Mouse (Mus musculus) neural tube, embryonic 12.5 days (tissue): ENCODE measurements at regions not wholly inside any gene's neighbourhood (a gene's known extent, or its start where the extent isn't known, plus 50 kb on each side); places are given as distances from the start of the nearest gene placed in this dataset.

Source experiments
- ATAC-seq: fragments of 200-750 bp; cut with Nextera tagmentation; 2 replicates; pipeline ENCODE4 v1.8.0; 2017; ENCODE audit warnings: low read depth, mild to moderate bottlenecking, moderate TSS enrichment, moderate library complexity; ENCODE audit not compliant: low FRiP score
- H3K27ac ChIP-seq: fragments of 300-500 bp; sonication (generic); 2 replicates; pipeline ENCODE4 v1.5.1; 2016
- H3K27me3 ChIP-seq: fragments of 300-500 bp; sonication (generic); replicated peaks from 2 replicates; pipeline ENCODE4 v1.6.1; 2016; ENCODE audit warnings: mild to moderate bottlenecking
- H3K36me3 ChIP-seq: fragments of 300-500 bp; sonication (generic); 2 replicates; pipeline ENCODE4 v1.6.1; 2016; ENCODE audit warnings: mild to moderate bottlenecking
- H3K4me1 ChIP-seq: fragments of 300-500 bp; sonication (generic); 2 replicates; pipeline ENCODE4 v1.6.1; 2016
- H3K4me2 ChIP-seq: fragments of 300-500 bp; sonication (generic); replicated peaks from 2 replicates; pipeline ENCODE4 v1.6.1; 2016; ENCODE audit warnings: mild to moderate bottlenecking
- H3K4me3 ChIP-seq: fragments of 300-500 bp; sonication (generic); 2 replicates; pipeline ENCODE4 v1.5.1; 2016
- H3K9ac ChIP-seq: fragments of 300-500 bp; sonication (generic); 2 replicates; pipeline ENCODE4 v1.6.1; 2016; ENCODE audit warnings: mild to moderate bottlenecking
- H3K9me3 ChIP-seq: fragments of 300-500 bp; sonication (generic); 2 replicates; pipeline ENCODE4 v1.6.1; 2016; ENCODE audit warnings: mild to moderate bottlenecking
- WGBS: fragments of 180-500 bp; shearing (Covaris S2); methylation state at CpG from one replicate; pipeline ENCODE4 v1.1.7; 2016; 5-methylcytosine and 5-hydroxymethylcytosine counted together

DNA sequence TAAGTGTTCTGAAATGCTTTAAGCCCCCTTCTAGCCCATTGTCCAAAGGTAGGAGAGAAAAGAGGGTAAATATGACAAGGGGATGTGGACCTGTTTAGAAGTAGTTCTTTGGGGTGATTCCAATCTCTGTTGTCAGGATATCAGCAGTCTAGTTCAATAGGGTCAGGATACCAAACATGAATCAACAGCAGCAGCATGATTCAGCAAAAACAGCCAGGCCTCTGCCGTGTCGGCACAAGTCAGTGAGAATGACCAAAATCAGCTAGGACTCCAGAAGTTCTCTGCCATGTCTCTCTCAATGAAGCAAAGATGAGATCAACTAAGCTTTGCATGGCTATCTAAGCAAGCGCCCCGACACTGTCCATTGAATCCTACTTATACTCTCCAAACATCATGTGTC is 97.5 kb upstream of the Peli1 start:
- 96% methylated on average over 4 of the region's 4 CpGs for WGBS
- Histone ChIP-seq H3K4me2 (no peak overlapping the region), H3K9ac (no peak overlapping the region), H3K36me3 (no peaks in the 10 kb centered on the region), H3K4me3 (no peak overlapping the region), H3K9me3 (no peaks in the 10 kb centered on the region), H3K4me1 (no peaks in the 10 kb centered on the region), H3K27me3 (no peaks in the 10 kb centered on the region), H3K27ac (no peak overlapping the region)
- no peak for ATAC-seq

DNA sequence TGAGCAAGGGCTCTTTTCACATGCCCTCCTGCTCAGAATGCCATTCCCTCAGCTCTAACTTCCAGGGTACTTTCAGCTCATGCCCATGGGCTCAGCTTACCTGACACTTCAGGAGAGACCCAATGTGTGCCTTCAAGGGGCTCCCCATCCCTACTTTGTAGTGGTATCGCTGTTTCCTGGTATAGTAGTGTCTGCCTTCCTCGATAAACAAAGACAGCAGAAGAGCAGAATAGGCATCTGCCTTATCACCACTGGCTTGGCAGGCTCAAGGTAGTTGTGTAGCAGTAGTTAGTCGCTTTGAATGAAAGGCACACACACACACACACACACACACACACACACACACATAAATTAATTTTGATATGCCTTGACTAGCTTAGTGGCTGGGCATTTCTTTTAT is 89.7 kb upstream of the Peli1 start:
- Histone ChIP-seq H3K4me2 (no peak overlapping the region), H3K9me3 (no peaks in the 10 kb centered on the region), H3K27ac (no peak overlapping the region), H3K36me3 (no peaks in the 10 kb centered on the region), H3K27me3 (no peaks in the 10 kb centered on the region), H3K4me1 (no peaks in the 10 kb centered on the region), H3K9ac (no peak overlapping the region), H3K4me3 (no peak overlapping the region)
- 86% methylated on average over 3 of the region's 3 CpGs for WGBS
- no peak for ATAC-seq

- no peaks in the 10 kb centered on the region for H3K27me3 ChIP-seq
- no peaks in the 10 kb centered on the region for H3K4me1 ChIP-seq
- no peak for ATAC-seq
- H3K4me2 ChIP-seq: no peak overlapping the region
- H3K9me3 ChIP-seq: no peaks in the 10 kb centered on the region
- H3K36me3 ChIP-seq: no peaks in the 10 kb centered on the region
- H3K4me3 ChIP-seq: no peak overlapping the region
- no peak overlapping the region for H3K27ac ChIP-seq
- 94% methylated on average over 5 of the region's 5 CpGs for WGBS
- no peak overlapping the region for H3K9ac ChIP-seq
Measured at GRCm38 (mm10) chr11:21007222-21007621, 83.9 kb upstream of the Peli1 start.

DNA sequence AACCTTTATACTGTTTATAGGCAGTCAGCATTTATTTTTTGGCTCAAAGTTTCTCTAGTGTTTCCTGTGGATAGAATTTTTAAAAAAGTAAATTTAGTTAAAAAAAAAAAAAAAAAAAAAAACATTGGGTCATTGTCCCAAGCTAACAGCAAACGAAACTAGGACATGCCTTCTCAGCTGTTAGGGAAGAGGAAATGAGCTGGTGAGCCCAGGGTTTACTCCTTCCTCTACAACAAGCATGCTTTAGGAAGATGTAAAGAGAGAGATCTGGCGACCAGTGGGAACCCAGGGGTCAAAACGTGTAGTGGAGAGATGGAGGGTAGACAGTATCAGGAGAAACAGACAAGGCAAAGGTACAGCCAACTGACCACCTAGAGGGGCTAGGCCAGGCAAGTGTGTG is 81.6 kb upstream of the Peli1 start:
- WGBS: 89% methylated on average over 3 of the region's 3 CpGs
- no peaks in the 10 kb centered on the region for H3K4me1 ChIP-seq
- H3K9ac ChIP-seq: no peak overlapping the region
- no peaks in the 10 kb centered on the region for H3K36me3 ChIP-seq
- no peak for ATAC-seq
- no peak overlapping the region for H3K4me2 ChIP-seq
- H3K9me3 ChIP-seq: no peaks in the 10 kb centered on the region
- H3K27ac ChIP-seq: no peak overlapping the region
- no peaks in the 10 kb centered on the region for H3K27me3 ChIP-seq
- H3K4me3 ChIP-seq: no peak overlapping the region

GRCm38 (mm10) chr11:21010867-21011266 is 80.2 kb upstream of the Peli1 start:
- Histone ChIP-seq H3K36me3 (no peaks in the 10 kb centered on the region), H3K4me1 (no peaks in the 10 kb centered on the region), H3K27ac (no peak overlapping the region), H3K9ac (no peak overlapping the region), H3K4me3 (no peak overlapping the region), H3K9me3 (no peaks in the 10 kb centered on the region), H3K27me3 (no peaks in the 10 kb centered on the region), H3K4me2 (no peak overlapping the region)
- 24% methylated on average over 7 of the region's 7 CpGs for WGBS
- peak; percentile 75; the same call in 1 of the 2 replicates for ATAC-seq

DNA sequence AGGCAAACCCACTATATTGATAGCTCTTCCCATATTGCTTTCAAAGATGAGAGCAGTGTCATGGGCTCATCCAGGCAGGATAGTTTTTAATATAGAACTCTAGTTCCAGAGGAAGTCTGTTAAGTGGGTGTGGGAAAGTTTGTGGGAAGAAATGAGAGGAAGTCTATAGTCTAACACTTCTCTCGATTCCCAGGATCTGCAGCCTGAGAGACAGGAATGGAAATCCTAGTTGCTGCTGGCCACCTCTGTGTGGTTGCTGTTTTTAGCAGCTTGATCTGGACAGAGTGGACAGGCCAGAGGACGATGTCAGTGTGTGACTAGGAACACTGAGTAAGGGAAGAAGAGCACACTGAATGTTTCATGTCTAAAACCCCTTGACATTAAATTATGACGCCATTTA is 76.8 kb upstream of the Peli1 start:
- Histone ChIP-seq H3K36me3 (no peaks in the 10 kb centered on the region), H3K9ac (no peak overlapping the region), H3K4me3 (no peak overlapping the region), H3K9me3 (no peaks in the 10 kb centered on the region), H3K27ac (no peak overlapping the region), H3K4me2 (no peak overlapping the region), H3K27me3 (no peaks in the 10 kb centered on the region), H3K4me1 (peaks cover 9% of the 10 kb centered on the region; the same call in 1 of the 2 replicates)
- 70% methylated on average over 3 of the region's 3 CpGs for WGBS
- no peak for ATAC-seq

DNA sequence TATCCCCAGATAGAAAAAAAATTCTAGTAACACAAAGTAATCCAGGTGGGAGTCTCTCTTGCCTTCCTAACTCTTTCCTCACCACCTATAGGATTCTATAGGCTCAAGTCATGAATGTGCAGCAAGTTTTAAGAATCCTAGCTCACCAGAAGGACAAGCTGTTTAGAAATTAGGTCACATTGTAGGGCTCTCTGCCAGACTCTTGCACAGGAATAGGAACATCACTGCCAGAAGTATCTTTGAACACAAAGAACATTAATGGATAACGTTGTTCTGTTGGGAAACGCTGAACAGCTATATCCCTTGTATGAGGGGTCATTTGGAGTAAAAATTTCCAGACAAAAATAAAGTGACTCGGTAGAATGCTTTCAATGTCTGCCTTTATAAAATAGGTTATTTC is 75.6 kb upstream of the Peli1 start:
- Histone ChIP-seq H3K27ac (no peak overlapping the region), H3K4me1 (peaks cover 9% of the 10 kb centered on the region; the same call in 1 of the 2 replicates), H3K36me3 (no peaks in the 10 kb centered on the region), H3K9ac (no peak overlapping the region), H3K27me3 (no peaks in the 10 kb centered on the region), H3K4me3 (no peak overlapping the region), H3K9me3 (no peaks in the 10 kb centered on the region), H3K4me2 (no peak overlapping the region)
- no peak for ATAC-seq
- WGBS: 89% methylated on average over 3 of the region's 3 CpGs

DNA sequence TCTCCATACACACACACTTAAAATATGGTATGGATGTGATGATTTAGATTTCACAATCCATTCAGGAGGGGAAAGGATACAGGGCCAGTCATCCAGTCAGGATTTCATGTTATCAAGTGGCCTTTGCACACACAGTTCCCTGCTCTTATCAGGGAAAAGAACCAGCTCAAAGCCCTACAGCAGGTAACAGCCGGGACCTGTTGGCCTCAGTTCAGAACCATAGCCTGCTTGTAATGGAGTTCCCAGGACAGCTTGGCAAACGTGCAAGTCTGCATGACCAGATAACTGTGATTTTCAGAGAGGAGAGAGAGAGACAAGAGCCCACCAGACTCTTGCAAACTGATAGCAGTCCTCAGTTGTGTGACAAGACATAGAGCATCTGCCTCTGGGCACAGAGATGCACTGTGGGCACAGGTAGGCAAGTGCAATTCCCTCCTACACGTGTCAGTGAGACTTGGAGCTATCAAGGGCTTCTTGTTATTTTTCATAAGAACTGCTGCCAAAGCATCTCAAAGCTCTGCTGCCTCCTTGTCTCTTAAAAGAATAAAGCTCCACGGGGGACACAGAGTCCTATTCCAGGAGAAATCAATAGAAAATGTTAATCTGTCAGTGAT is 74.9 kb upstream of the Peli1 start:
- no peak overlapping the region for H3K27ac ChIP-seq
- H3K9me3 ChIP-seq: no peaks in the 10 kb centered on the region
- no peak overlapping the region for H3K4me2 ChIP-seq
- no peaks in the 10 kb centered on the region for H3K36me3 ChIP-seq
- peaks cover 9% of the 10 kb centered on the region; the same call in 1 of the 2 replicates for H3K4me1 ChIP-seq
- H3K4me3 ChIP-seq: no peak overlapping the region
- H3K27me3 ChIP-seq: no peaks in the 10 kb centered on the region
- H3K9ac ChIP-seq: no peak overlapping the region
- WGBS: 29% methylated on average over 4 of the region's 4 CpGs
- no peak for ATAC-seq

DNA sequence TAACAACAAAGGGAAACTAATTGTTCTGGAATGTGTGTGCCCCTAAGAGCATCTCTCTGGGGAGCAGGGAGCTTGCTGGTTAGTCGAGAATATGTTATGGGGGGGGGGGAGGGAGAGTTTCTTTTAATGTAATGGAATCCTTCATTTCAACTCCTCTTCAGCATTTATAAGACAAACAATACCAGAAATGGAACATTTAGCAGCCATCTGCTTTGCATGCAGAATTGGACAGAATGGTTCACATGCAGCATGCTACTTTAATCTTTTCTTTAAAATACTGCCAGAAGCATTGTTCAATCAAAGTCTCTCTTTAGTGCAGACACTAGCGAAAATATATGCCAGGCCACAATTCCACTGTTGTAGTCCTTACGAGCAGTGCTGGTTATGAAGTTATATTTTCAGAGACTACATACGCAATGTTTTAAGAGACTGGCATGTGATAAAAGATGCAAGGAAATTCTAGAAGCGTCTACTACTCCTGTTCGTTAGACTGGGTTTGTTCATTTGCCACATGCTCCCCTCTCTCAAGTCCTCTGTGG is 74.2 kb upstream of the Peli1 start:
- Histone ChIP-seq H3K9me3 (no peaks in the 10 kb centered on the region), H3K4me2 (no peak overlapping the region), H3K27me3 (no peaks in the 10 kb centered on the region), H3K27ac (no peak overlapping the region), H3K4me3 (no peak overlapping the region), H3K9ac (no peak overlapping the region), H3K4me1 (peaks cover 9% of the 10 kb centered on the region; the same call in 1 of the 2 replicates), H3K36me3 (no peaks in the 10 kb centered on the region)
- ATAC-seq: no peak
- 60% methylated on average over 6 of the region's 6 CpGs for whole genome bisulfite sequencing

- no peak for ATAC-seq
- Histone ChIP-seq H3K9ac (no peak overlapping the region), H3K27ac (no peak overlapping the region), H3K4me1 (peaks cover 9% of the 10 kb centered on the region; the same call in 1 of the 2 replicates), H3K4me2 (no peak overlapping the region), H3K36me3 (no peaks in the 10 kb centered on the region), H3K4me3 (no peak overlapping the region), H3K27me3 (no peaks in the 10 kb centered on the region), H3K9me3 (no peaks in the 10 kb centered on the region)
- WGBS: 84% methylated on average over 2 of the region's 2 CpGs
Measured at GRCm38 (mm10) chr11:21019829-21020228, 71.3 kb upstream of the Peli1 start.

GRCm38 (mm10) chr11:21024111-21024510 is 67.0 kb upstream of the Peli1 start:
- no peak overlapping the region for H3K9ac ChIP-seq
- H3K36me3 ChIP-seq: no peaks in the 10 kb centered on the region
- H3K27ac ChIP-seq: no peak overlapping the region
- H3K9me3 ChIP-seq: no peaks in the 10 kb centered on the region
- H3K27me3 ChIP-seq: no peaks in the 10 kb centered on the region
- no peak overlapping the region for H3K4me3 ChIP-seq
- WGBS: 88% methylated on average over 4 of the region's 4 CpGs
- no peak for ATAC-seq
- H3K4me2 ChIP-seq: no peak overlapping the region
- H3K4me1 ChIP-seq: no peaks in the 10 kb centered on the region

DNA sequence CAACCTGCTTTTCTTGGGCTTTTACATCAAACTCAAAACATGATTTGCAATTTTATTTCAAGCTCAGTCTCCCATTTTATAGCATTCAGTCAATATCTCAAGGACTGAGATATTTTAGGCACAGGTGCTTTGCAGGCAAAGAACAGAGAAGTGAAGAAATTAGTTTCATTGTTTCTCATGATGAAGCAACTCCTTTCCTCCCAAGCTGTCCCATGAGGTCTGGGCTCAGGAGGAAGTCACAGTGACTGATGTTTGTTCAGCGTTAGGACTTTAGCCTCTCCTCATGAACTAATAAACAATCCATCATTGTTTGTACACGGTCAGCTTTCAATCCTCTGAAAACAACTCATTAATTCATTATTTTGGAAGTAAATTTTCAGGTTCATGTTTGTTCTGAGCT is 66.6 kb upstream of the Peli1 start:
- H3K9ac ChIP-seq: no peak overlapping the region
- H3K36me3 ChIP-seq: no peaks in the 10 kb centered on the region
- no peaks in the 10 kb centered on the region for H3K9me3 ChIP-seq
- H3K27me3 ChIP-seq: no peaks in the 10 kb centered on the region
- WGBS: 63% methylated on average over 2 of the region's 2 CpGs
- no peaks in the 10 kb centered on the region for H3K4me1 ChIP-seq
- ATAC-seq: no peak
- H3K27ac ChIP-seq: no peak overlapping the region
- no peak overlapping the region for H3K4me3 ChIP-seq
- H3K4me2 ChIP-seq: no peak overlapping the region

DNA sequence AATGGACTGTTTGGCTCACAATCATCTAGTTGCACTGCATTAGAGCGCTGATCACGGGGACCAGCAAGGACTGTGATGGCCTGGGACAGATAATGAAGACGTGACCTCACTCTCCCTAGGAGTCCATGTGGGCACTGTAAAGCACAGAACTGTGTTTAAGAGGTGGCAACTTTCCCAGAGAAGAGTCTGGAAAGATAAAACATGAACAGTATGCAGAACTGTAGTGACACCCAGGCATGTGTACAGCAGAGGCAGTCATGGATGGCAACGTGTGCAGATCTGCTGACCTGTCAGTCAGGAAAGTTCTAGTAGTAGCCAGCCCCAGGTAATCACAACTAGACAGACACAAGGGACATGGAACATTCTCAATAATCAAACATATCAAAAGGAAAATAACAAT is 63.8 kb upstream of the Peli1 start:
- H3K4me2 ChIP-seq: no peak overlapping the region
- no peaks in the 10 kb centered on the region for H3K4me1 ChIP-seq
- no peak for ATAC-seq
- no peak overlapping the region for H3K9ac ChIP-seq
- 93% methylated on average over 4 of the region's 4 CpGs for WGBS
- H3K27me3 ChIP-seq: no peaks in the 10 kb centered on the region
- H3K4me3 ChIP-seq: no peak overlapping the region
- H3K36me3 ChIP-seq: no peaks in the 10 kb centered on the region
- no peaks in the 10 kb centered on the region for H3K9me3 ChIP-seq
- H3K27ac ChIP-seq: no peak overlapping the region
